Mouse (Mus musculus) T-helper 1 cell (primary cell): ENCODE results near the gene Pappa.

ENCODE experiments used
- in situ Hi-C: fragments of 300-600 bp; cut with MboI, MseI; formaldehyde crosslinking; loops from one replicate; pipeline ENCODE4 v1.15.1; 2025; ENCODE audit warnings: high pct_unique_total_duplicates

Pappa gene

DNA sequence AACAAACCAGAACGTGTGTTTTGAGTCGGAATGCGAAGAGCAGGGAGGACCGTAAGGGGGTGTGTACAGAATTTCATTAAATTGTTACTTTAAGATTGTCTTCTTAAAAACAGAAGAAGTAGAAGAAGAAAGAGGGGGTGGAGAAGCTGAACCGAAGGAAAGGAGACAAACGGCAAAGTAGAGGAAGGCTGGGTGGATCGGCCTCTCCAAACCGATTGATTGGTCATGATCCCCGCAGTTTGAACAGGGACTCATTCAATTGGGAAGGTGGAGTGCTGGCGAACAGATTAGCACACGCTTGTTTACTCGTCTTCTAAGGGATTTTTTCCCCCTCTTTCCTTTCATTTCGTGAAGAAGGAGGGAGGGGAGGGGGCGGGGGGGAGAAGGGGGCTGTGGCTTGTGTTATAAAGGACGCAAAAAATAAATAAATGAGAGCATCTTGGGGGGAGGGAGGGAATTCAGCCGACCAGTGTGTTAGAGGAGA lies at the start of gene Pappa:
Gene Pappa (plus strand): TSS at position 434 of the 484 bp plus-strand sequence.
- in situ Hi-C loops = no loop called here

- in situ Hi-C loops = no loop called here
Measured at GRCm38 (mm10) chr4:65077906-65078615, 45.9 kb upstream of the Pappa start.

- in situ Hi-C loops = no loop called here
Measured at GRCm38 (mm10) chr4:65086864-65087263, 37.1 kb upstream of the Pappa start.

- in situ Hi-C loops = no loop called here
Measured at GRCm38 (mm10) chr4:65087592-65087991, 36.4 kb upstream of the Pappa start.

- in situ Hi-C loops = no loop called here
Measured at GRCm38 (mm10) chr4:65092191-65092590, 31.8 kb upstream of the Pappa start.

- in situ Hi-C loops = no loop called here
Measured at GRCm38 (mm10) chr4:65120329-65120728, 3.6 kb upstream of the Pappa start.

GRCm38 (mm10) chr4:65122841-65123240 lies 1.1 kb upstream of the Pappa start:
- in situ Hi-C loops = no loop called here

GRCm38 (mm10) chr4:65124369-65125151 lies 586 bp downstream of the Pappa start:
- in situ Hi-C loops = no loop called here

- in situ Hi-C loops = no loop called here
Measured at GRCm38 (mm10) chr4:65125341-65126332, 1.7 kb downstream of the Pappa start.

- in situ Hi-C loops = no loop called here
Measured at GRCm38 (mm10) chr4:65126451-65127290, 2.7 kb downstream of the Pappa start.

- in situ Hi-C loops = no loop called here
Measured at GRCm38 (mm10) chr4:65127291-65127590, 3.3 kb downstream of the Pappa start.

GRCm38 (mm10) chr4:65132657-65133056 lies 8.7 kb downstream of the Pappa start:
- in situ Hi-C loops = no loop called here

DNA sequence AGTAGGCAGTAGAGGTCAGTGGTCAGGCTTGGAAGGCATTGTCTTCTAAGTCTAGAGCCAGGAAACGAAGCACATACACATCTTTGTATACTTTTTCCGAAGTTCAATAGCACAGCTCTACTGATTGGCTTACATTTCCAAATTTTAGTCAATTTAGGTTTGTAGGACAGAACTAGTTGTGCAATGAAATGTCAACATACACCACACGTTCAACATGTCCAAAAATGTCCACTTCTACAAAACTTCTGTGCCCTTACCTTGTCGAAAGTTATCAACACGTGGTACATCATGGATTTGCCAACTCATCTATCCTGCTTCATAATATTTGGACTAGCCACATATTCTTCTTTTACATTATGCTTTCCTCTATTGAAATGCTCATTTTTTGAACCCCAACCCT lies 10.4 kb downstream of the Pappa start:
- in situ Hi-C loops = no loop called here

DNA sequence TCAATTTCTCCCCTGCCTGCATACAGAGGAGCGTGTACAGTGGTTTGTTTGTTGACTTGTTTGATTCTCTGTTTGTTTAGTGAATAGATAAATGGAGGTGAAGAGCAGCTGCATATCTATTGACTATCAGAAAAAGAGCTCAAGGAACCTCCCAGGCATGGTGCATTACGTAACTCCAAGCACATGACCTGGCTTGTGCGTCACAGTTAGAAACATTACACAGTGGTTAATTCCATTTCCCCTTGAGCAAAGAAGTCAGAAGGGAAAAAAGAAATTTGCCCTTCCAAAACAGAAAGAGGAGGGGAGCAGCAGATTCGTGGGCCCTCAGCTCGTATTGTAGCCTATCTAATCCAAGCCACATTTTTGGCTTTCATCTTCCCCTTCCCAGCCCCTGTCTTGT lies 11.1 kb downstream of the Pappa start:
- in situ Hi-C loops = no loop called here

- in situ Hi-C loops = no loop called here
Measured at GRCm38 (mm10) chr4:65136541-65136940, 12.6 kb downstream of the Pappa start.

DNA sequence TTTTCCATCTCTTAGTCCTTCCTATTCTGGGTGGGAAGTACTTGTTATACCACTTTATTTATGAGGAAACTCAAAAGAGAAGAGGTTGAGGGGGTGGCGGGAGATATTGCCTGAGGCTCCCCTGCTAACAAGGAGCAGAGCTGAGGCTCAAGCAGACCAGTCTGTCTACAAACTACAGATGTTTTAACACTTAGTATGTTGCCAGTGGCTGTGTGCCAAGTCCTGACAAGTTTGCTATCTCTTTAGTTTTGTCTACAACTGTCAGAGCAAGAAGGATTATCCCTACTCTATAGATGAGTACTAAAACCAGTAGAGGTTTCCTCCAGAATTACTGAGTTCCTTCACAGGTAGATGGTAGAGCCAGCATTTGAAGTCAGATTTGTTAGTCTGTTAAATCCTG lies 23.0 kb downstream of the Pappa start:
- in situ Hi-C loops = no loop called here

DNA sequence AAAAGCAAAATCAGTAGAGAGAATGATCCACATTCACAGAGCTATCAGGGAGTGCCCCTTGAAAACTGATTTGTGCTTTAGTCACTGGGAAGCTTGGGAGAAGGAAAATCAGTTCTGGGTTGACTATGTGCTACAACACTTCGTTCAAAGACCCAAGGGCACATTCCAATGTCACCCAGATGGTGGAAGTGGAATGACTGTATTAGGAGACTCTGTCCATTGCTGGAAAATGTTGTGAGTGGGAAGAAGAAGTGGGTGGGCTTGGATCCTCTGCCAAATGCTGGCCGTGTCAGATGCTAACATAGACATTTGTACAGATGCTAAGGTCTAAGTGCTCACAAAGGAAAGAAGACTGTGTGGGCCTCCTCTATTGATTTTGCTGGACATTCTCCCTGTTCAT lies 29.6 kb downstream of the Pappa start:
- in situ Hi-C loops = no loop called here

GRCm38 (mm10) chr4:65156231-65156630 lies 32.3 kb downstream of the Pappa start:
- in situ Hi-C loops = no loop called here

DNA sequence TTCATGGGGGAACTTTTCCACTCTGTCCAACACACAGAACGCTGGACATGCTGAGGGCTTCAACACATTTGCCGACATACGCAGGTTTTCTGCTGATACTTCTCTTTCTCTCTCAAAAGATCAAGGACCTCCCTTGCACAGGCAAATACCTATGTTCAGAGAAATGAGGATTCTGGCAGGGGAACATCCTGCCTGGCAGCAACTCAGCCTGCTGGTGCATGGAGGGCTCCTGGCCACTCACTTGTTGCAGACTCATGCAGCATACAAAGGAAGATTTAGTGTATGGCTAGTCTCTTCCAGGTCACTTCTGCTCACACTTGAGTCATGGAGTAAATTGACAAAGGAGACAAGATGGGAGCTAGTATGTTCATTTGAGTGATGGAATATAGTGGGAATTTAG lies 34.7 kb downstream of the Pappa start:
- in situ Hi-C loops = no loop called here

GRCm38 (mm10) chr4:65159481-65159880 lies 35.5 kb downstream of the Pappa start:
- in situ Hi-C loops = no loop called here

DNA sequence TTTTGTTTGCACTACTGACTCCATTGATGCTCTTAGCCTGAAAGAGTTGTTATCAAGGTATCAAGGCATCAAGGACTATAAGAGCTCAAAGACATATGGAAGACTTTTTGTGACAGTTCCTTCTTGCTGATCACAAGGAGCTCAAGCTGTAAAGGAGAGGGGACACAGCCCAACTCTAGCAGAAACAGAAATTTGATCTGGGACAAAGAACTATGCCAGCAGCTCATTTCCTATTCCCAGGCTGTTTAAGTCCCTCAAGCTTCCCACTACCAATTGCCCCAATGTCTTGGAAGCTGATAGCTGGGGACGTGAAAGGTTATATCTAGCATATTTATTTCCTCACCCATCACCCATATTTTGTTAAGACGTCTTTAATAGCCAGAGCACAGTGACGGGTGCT lies 39.7 kb downstream of the Pappa start:
- in situ Hi-C loops = no loop called here
